15 mouse cellular contexts compared by ENCODE assay signal in genomic region chr8:10474446-10474845, GRCm38 (mm10).
DNase-seq lines count a peak whose midpoint lies in the region.
"Had no signal": no experiment of that assay in that cellular context is flagged by ENCODE, and none has a peak within 500 bp of the region (broad histone marks: within the 10 kb centered on the region; RNA-seq: fewer than 3 reads in every experiment).

No protein-coding gene starts in this region.

- DNase-seq in layer of hippocampus, adult 11-12 months (ENCODE audit: low spot score): peak; percentile 61
- no peak for DNase-seq in layer of hippocampus, postnatal 25 days (ENCODE audit: extremely low spot score in 1 of 2, low spot score in 1 of 2)
- DNase-seq in right cerebral cortex, adult 2 months (ENCODE audit: low spot score in 2 of 2): peak; percentile 58 to 65
- no peak for DNase-seq in right cerebral cortex, postnatal 4 days
- peak; percentile 28 to 74 for DNase-seq in left cerebral cortex, adult 9 months (ENCODE audit: low spot score in 2 of 2)
- peak; percentile 80 for DNase-seq in telencephalon, adult 2 months (ENCODE audit: low read depth, low spot score)
- no peak for DNase-seq in cerebellum, adult 11 months
- DNase-seq in adipocyte (ENCODE audit: low spot score): no peak
- DNase-seq: cerebellum, adult 18-20 months; embryo, embryonic 11 days; gastrocnemius, postnatal 10 days; heart, postnatal 14 days; kidney, adult 9 months; lung, postnatal 14 days; retina, postnatal 1 day had no signal

Comparison
In these comparisons a context has a peak if more than half of its experiments do, and no peak if none do; other contexts are left out.
1. DNase-seq: peak in layer of hippocampus, adult 11-12 months (single experiment), right cerebral cortex, adult 2 months (2 of 2), left cerebral cortex, adult 9 months (2 of 2) and telencephalon, adult 2 months (single experiment); none in layer of hippocampus, postnatal 25 days (0 of 2), right cerebral cortex, postnatal 4 days (single experiment), cerebellum, adult 11 months (single experiment) and adipocyte (single experiment).